8 mouse cellular contexts compared by ENCODE assay signal in genomic region chr1:178527185-178527546, GRCm38 (mm10). TPM values are rescaled to one million over a fixed set of nuclear protein-coding genes. Genes with fewer than 3 reads are reported as not detected.
DNase-seq lines count a peak whose midpoint lies in the region; ATAC-seq lines count a peak whose summit lies in the region.

No protein-coding gene starts in this region.

- under 1% methylated on average over 21 of the region's 21 CpGs for WGBS in hindbrain, embryonic 11.5 days
- WGBS in lung, embryonic 16.5 days, result 0% methylated on average over 21 of the region's 21 CpGs

- DNase-seq in MN1 (ENCODE audit: low spot score), result peak; percentile 31
- DNase-seq in cerebellum, adult 8-10 months, result peak; percentile 82
- DNase-seq in frontal cortex, adult 2 months (ENCODE audit: extremely low spot score in 1 of 2, low spot score in 1 of 2), result peak; percentile 44 to 86
- peak; percentile 94 for DNase-seq in hindbrain, embryonic 11.5 days (ENCODE audit: low spot score)
- DNase-seq in layer of hippocampus, adult 9-11 months, result peak; percentile 71
- DNase-seq in ovary, postnatal 10 days (ENCODE audit: low spot score), result peak; percentile 53
- peak; percentile 40 to 71 for DNase-seq in thymus, postnatal 10 days (ENCODE audit: low spot score in 2 of 2)

- H3K27ac ChIP-seq in hindbrain, embryonic 11.5 days (ENCODE audit: low read depth, low read length), result peak overlapping the region; percentile 42; the same call in 1 of the 2 replicates
- no peak overlapping the region for H3K27ac ChIP-seq in lung, embryonic 16.5 days (ENCODE audit: low read length)

- no peaks in the 10 kb centered on the region for H3K36me3 ChIP-seq in hindbrain, embryonic 11.5 days (ENCODE audit: control insufficient read depth, insufficient read depth, low read length)
- H3K36me3 ChIP-seq in lung, embryonic 16.5 days (ENCODE audit: control insufficient read depth, insufficient read depth, low read length), result no peaks in the 10 kb centered on the region

- H3K4me1 ChIP-seq in hindbrain, embryonic 11.5 days (replicated peaks; ENCODE audit: control insufficient read depth, insufficient read depth, low read length), result peaks cover 7% of the 10 kb centered on the region; the same call in 1 of the 2 replicates
- H3K4me1 ChIP-seq in lung, embryonic 16.5 days (replicated peaks; ENCODE audit: control insufficient read depth, insufficient read depth, low read length), result peaks cover 25% of the 10 kb centered on the region

- ATAC-seq in hindbrain, embryonic 11.5 days (ENCODE audit: low FRiP score), result 0 out of 2 replicates have a peak, but pooled peaks have one; percentile 13
- peak; percentile 11; the same call in 1 of the 2 replicates for ATAC-seq in lung, embryonic 16.5 days (ENCODE audit: low read depth)

- H3K4me3 ChIP-seq in hindbrain, embryonic 11.5 days (ENCODE audit: low read depth, low read length), result peak overlapping the region; percentile 60
- H3K4me3 ChIP-seq in lung, embryonic 16.5 days (ENCODE audit: low read length), result peak overlapping the region; percentile 68

- no peaks in the 10 kb centered on the region for H3K9me3 ChIP-seq in hindbrain, embryonic 11.5 days (ENCODE audit: control insufficient read depth, low read length)
- H3K9me3 ChIP-seq in lung, embryonic 16.5 days (ENCODE audit: control insufficient read depth, low read length), result no peaks in the 10 kb centered on the region

- H3K4me2 ChIP-seq in hindbrain, embryonic 11.5 days (replicated peaks; ENCODE audit: low read depth, low read length), result peak overlapping the region; percentile 100
- peak overlapping the region; percentile 83 for H3K4me2 ChIP-seq in lung, embryonic 16.5 days (ENCODE audit: low read depth, low read length)

- H3K9ac ChIP-seq in hindbrain, embryonic 11.5 days (ENCODE audit: low read depth, low read length), result no peak overlapping the region
- no peak overlapping the region for H3K9ac ChIP-seq in lung, embryonic 16.5 days (ENCODE audit: low read length)

- peaks cover 20% of the 10 kb centered on the region for H3K27me3 ChIP-seq in hindbrain, embryonic 11.5 days (ENCODE audit: control insufficient read depth, insufficient read depth, low read length)
- H3K27me3 ChIP-seq in lung, embryonic 16.5 days (ENCODE audit: control insufficient read depth, insufficient read depth, low read depth, low read length), result peaks cover 32% of the 10 kb centered on the region

RNA-seq across cellular contexts. Expression of gene Kif26b, which starts 1.8 kb away (rescaled TPM):
- 3.2 and 3.5 TPM in 2 replicates for polyA plus RNA-seq in frontal cortex, adult 2 months (2012; rRNA removed)
- 5.7 and 6.5 TPM in 2 replicates for polyA plus RNA-seq in hindbrain, embryonic 11.5 days (2014; fragmentation: Nextera tagmentation; extraction: Ambion mirVana)
- 0.68 and 0.97 TPM in 2 replicates for polyA plus RNA-seq in lung, embryonic 16.5 days (2015; fragmentation: Nextera tagmentation; extraction: Ambion mirVana)

Comparison
In these comparisons a context has a peak if more than half of its experiments do, and no peak if none do; other contexts are left out.
1. DNase-seq: peak in every context shown above with its lines; median percentile 94 in hindbrain, embryonic 11.5 days; 82 in cerebellum, adult 8-10 months; 71 in layer of hippocampus, adult 9-11 months; 65 in frontal cortex, adult 2 months; 56 in thymus, postnatal 10 days; 53 in ovary, postnatal 10 days; 31 in MN1.